In the genomic region with DNA sequence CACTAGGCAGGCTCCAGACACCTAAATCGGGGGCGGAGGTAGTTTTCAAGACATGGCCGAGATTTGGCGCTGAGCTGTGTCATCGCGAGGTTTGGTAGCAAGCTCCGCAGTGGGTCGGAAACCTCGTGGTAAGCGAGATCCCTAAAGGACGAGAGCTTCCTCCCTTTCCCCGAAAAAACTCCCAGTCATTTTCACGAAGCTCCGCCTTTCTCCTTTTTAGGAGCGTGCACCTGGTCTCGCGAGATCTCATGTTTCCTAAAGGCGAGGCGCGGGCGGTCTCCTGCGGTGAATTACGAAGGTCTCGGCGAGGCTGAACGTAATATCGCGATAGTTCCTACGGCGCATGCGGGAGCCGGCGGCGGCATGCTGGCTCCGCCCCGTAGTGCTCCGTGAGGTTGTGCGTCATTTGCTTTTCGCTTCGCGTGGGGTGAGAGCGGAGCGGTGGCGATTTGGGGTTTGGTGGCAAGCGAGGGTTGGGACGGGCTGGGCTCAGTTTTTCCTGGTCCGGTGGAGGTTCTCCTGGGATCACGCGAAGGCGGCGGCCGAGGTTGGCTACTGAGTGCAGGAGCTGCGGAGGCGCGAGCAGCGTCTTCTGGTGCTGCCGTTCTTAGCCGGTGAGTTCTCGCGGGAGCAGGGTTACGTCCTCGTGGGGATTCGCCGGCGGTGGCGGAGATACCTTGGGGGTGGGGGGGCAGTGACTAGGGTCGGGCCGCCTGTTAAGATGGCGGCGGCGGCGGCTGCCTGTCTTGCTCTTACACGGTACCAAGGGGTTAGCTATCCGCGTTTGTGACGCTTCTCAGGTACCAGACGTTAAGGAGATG, we compare ENCODE assay signal across 8 mouse cellular contexts. TPM values are rescaled to one million over a fixed set of nuclear protein-coding genes. Genes with fewer than 3 reads are reported as not detected.
DNase-seq lines count a peak whose midpoint lies in the region; ATAC-seq and TF ChIP-seq lines count a peak whose summit lies in the region.

No protein-coding gene starts in this region.

- peak; percentile 90 for ATAC-seq in erythroid progenitor cell, adult 5-6 weeks (replicated peaks; ENCODE audit: low FRiP score, poor library complexity, severe bottlenecking)
- peak; percentile 90 for ATAC-seq in heart, embryonic 12.5 days (ENCODE audit: insufficient number of reproducible peaks, low FRiP score)
- ATAC-seq in kidney, postnatal 0 days (replicated peaks; ENCODE audit: low FRiP score, low read depth) = peak; percentile 93
- ATAC-seq in liver, embryonic 11.5 days (replicated peaks; ENCODE audit: low FRiP score) = peak; percentile 85
- peak; percentile 91 for ATAC-seq in stomach, embryonic 14.5 days (ENCODE audit: insufficient number of reproducible peaks, insufficient read depth, low FRiP score, low read depth)

- peak; percentile 97 for DNase-seq in CD4-positive helper T cell, adult 2 months (ENCODE audit: low read depth, low spot score)
- DNase-seq in brain, embryonic 18.5 days (ENCODE audit: low read depth, low spot score) = peak; percentile 96
- DNase-seq in kidney, postnatal 0 days (ENCODE audit: low spot score) = peak; percentile 98
- DNase-seq in liver, embryonic 11.5 days (ENCODE audit: low spot score) = peak; percentile 82
- peak; percentile 97 for DNase-seq in naive thymus-derived CD4-positive, alpha-beta T cell, adult 2 months (ENCODE audit: low read depth)

- H3K9ac ChIP-seq in heart, embryonic 12.5 days = peak overlapping the region; percentile 83
- H3K9ac ChIP-seq in kidney, postnatal 0 days (ENCODE audit: low read depth, low read length) = peak overlapping the region; percentile 71
- peak overlapping the region; percentile 77 for H3K9ac ChIP-seq in liver, embryonic 11.5 days (ENCODE audit: low read depth, low read length)
- peak overlapping the region; percentile 58 for H3K9ac ChIP-seq in stomach, embryonic 14.5 days (replicated peaks; ENCODE audit: low read depth, low read length)

- H3K4me1 ChIP-seq in heart, embryonic 12.5 days (replicated peaks) = no peaks in the 10 kb centered on the region
- H3K4me1 ChIP-seq in kidney, postnatal 0 days (replicated peaks; ENCODE audit: insufficient read depth, low read length) = no peaks in the 10 kb centered on the region
- H3K4me1 ChIP-seq in liver, embryonic 11.5 days (replicated peaks; ENCODE audit: control insufficient read depth, insufficient read depth, low read length) = no peaks in the 10 kb centered on the region
- H3K4me1 ChIP-seq in stomach, embryonic 14.5 days (ENCODE audit: control insufficient read depth, insufficient read depth, low read length) = no peaks in the 10 kb centered on the region

- WGBS in heart, embryonic 12.5 days = 13% methylated on average over 70 of the region's 77 CpGs
- WGBS in kidney, postnatal 0 days = 28% methylated on average over 74 of the region's 77 CpGs
- whole genome bisulfite sequencing in liver, embryonic 11.5 days = 16% methylated on average over 77 of the region's 77 CpGs
- WGBS in stomach, embryonic 14.5 days = 23% methylated on average over 75 of the region's 77 CpGs

- no peak for TF ChIP-seq CTCF in kidney, postnatal 0 days (IDR thresholded peaks at IDR 0.05; ENCODE audit: low read depth)

- peak overlapping the region; percentile 98 for H3K27ac ChIP-seq in heart, embryonic 12.5 days (ENCODE audit: poor library complexity, severe bottlenecking)
- peak overlapping the region; percentile 94 for H3K27ac ChIP-seq in kidney, postnatal 0 days
- peak overlapping the region; percentile 94 for H3K27ac ChIP-seq in liver, embryonic 11.5 days (ENCODE audit: low read depth, low read length)
- peak overlapping the region; percentile 91 for H3K27ac ChIP-seq in stomach, embryonic 14.5 days (ENCODE audit: low read length)

- H3K9me3 ChIP-seq in heart, embryonic 12.5 days (replicated peaks) = 0 out of 2 replicates have a peak, but pooled peaks cover 4% of the 10 kb centered on the region
- H3K9me3 ChIP-seq in kidney, postnatal 0 days (replicated peaks; ENCODE audit: low read length) = no peaks in the 10 kb centered on the region
- H3K9me3 ChIP-seq in liver, embryonic 11.5 days (ENCODE audit: control insufficient read depth, low read length) = no peaks in the 10 kb centered on the region
- no peaks in the 10 kb centered on the region for H3K9me3 ChIP-seq in stomach, embryonic 14.5 days (ENCODE audit: control insufficient read depth, low read depth, low read length)

- H3K36me3 ChIP-seq in heart, embryonic 12.5 days = no peaks in the 10 kb centered on the region
- no peaks in the 10 kb centered on the region for H3K36me3 ChIP-seq in kidney, postnatal 0 days (ENCODE audit: insufficient read depth, low read length)
- H3K36me3 ChIP-seq in liver, embryonic 11.5 days (ENCODE audit: control insufficient read depth, insufficient read depth, low read length) = no peaks in the 10 kb centered on the region
- no peaks in the 10 kb centered on the region for H3K36me3 ChIP-seq in stomach, embryonic 14.5 days (ENCODE audit: control insufficient read depth, insufficient read depth, low read length)

- H3K4me2 ChIP-seq in heart, embryonic 12.5 days = peak overlapping the region; percentile 71
- peak overlapping the region; percentile 59 for H3K4me2 ChIP-seq in kidney, postnatal 0 days (ENCODE audit: low read length)
- H3K4me2 ChIP-seq in liver, embryonic 11.5 days = peak overlapping the region; percentile 71
- peak overlapping the region; percentile 41 for H3K4me2 ChIP-seq in stomach, embryonic 14.5 days (replicated peaks; ENCODE audit: low read depth, low read length)

- H3K4me3 ChIP-seq in heart, embryonic 12.5 days = peak overlapping the region; percentile 69
- H3K4me3 ChIP-seq in kidney, postnatal 0 days (replicated peaks; ENCODE audit: low read depth, low read length) = peak overlapping the region; percentile 60
- peak overlapping the region; percentile 63 for H3K4me3 ChIP-seq in liver, embryonic 11.5 days (ENCODE audit: low read depth, low read length)
- peak overlapping the region; percentile 51 for H3K4me3 ChIP-seq in stomach, embryonic 14.5 days (ENCODE audit: low read depth, low read length)

- H3K27me3 ChIP-seq in heart, embryonic 12.5 days (replicated peaks) = no peaks in the 10 kb centered on the region
- no peaks in the 10 kb centered on the region for H3K27me3 ChIP-seq in kidney, postnatal 0 days (ENCODE audit: insufficient read depth, low read length)
- H3K27me3 ChIP-seq in liver, embryonic 11.5 days (replicated peaks; ENCODE audit: control insufficient read depth, insufficient read depth, low read length) = no peaks in the 10 kb centered on the region; the same call in 1 of the 2 replicates
- no peaks in the 10 kb centered on the region for H3K27me3 ChIP-seq in stomach, embryonic 14.5 days (ENCODE audit: control insufficient read depth, insufficient read depth, low read length)

RNA-seq across cellular contexts. Expression of a gene that starts 2.6 kb away (rescaled TPM):
- total RNA-seq in erythroid progenitor cell, adult 5-6 weeks (2015; ENCODE audit: low replicate concordance) = 89.0 and 101 TPM in 2 replicates
- total RNA-seq in erythroid progenitor cell, adult 5-6 weeks (2017; ENCODE audit: low replicate concordance) = 95.2 and 165 TPM in 2 replicates
- polyA plus RNA-seq in heart, embryonic 12.5 days (2016; fragmentation: Nextera tagmentation; extraction: Ambion mirVana) = 41.9 and 47.5 TPM in 2 replicates
- 27.1 and 28.5 TPM in 2 replicates for polyA plus RNA-seq in kidney, postnatal 0 days (2015; fragmentation: Nextera tagmentation; extraction: Ambion mirVana)
- polyA plus RNA-seq in liver, embryonic 11.5 days (2014; fragmentation: Nextera tagmentation; extraction: Ambion mirVana) = 35.4 and 41.2 TPM in 2 replicates
- polyA plus RNA-seq in stomach, embryonic 14.5 days (2014; fragmentation: Nextera tagmentation; extraction: Ambion mirVana) = 80.2 and 86.5 TPM in 2 replicates

Comparison
In these comparisons a context has a peak if more than half of its experiments do, and no peak if none do; other contexts are left out.
1. Peak in every context shown above with its lines: DNase-seq, ATAC-seq, H3K4me3 ChIP-seq and H3K27ac ChIP-seq.